10 mouse cellular contexts compared by ENCODE assay signal in the genomic region with DNA sequence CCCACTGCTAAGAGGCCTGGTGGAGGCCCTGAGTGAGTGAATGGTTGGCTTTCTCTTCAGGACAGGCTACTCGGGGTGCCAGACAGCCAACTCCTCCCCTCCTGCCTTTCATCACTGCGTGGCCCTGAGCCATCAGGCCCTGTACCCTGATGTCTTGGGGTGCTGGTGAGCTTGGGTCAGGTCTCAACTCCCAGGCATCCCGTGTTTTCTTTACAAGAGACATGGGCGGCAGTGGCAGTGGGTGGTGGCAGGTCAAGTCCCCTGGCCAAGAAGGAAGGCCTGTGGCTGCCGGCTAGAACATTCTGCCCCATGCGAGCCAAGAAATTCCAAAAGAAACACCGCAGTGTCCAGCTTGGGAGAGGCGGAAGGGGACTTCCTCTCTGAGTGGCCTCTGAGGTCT. TPM values are rescaled to one million over a fixed set of nuclear protein-coding genes. Genes with fewer than 3 reads are reported as not detected.
A peak's percentile ranks its signal among the peaks of the same experiment; 100 is the strongest.
DNase-seq lines count a peak whose midpoint lies in the region; ATAC-seq lines count a peak whose summit lies in the region.
"Had no signal": no experiment of that assay in that cellular context is flagged by ENCODE, and none has a peak within 500 bp of the region (broad histone marks: within the 10 kb centered on the region; RNA-seq: fewer than 3 reads in every experiment).

No protein-coding gene starts in this region.

- no peak overlapping the region for H3K4me2 ChIP-seq in heart, embryonic 13.5 days
- no peak overlapping the region for H3K4me2 ChIP-seq in limb, embryonic 15.5 days
- H3K4me2 ChIP-seq: embryonic facial prominence, embryonic 15.5 days had no signal

- H3K4me1 ChIP-seq in heart, embryonic 13.5 days: peaks cover 56% of the 10 kb centered on the region
- H3K4me1 ChIP-seq in limb, embryonic 15.5 days: peaks cover 71% of the 10 kb centered on the region

- H3K9ac ChIP-seq in heart, embryonic 13.5 days: no peak overlapping the region
- no peak overlapping the region for H3K9ac ChIP-seq in limb, embryonic 15.5 days
- H3K9ac ChIP-seq: embryonic facial prominence, embryonic 15.5 days had no signal

- no peaks in the 10 kb centered on the region for H3K9me3 ChIP-seq in heart, embryonic 13.5 days
- H3K9me3 ChIP-seq in limb, embryonic 15.5 days: no peaks in the 10 kb centered on the region
- H3K9me3 ChIP-seq: embryonic facial prominence, embryonic 15.5 days had no signal

- no peaks in the 10 kb centered on the region for H3K27me3 ChIP-seq in heart, embryonic 13.5 days (replicated peaks)
- H3K27me3 ChIP-seq in limb, embryonic 15.5 days: no peaks in the 10 kb centered on the region
- H3K27me3 ChIP-seq: embryonic facial prominence, embryonic 15.5 days had no signal

- DNase-seq in kidney, adult 11 months: peak; percentile 60
- no peak for DNase-seq in kidney, adult 9 months
- DNase-seq in adrenal gland, postnatal 36 days: peak; percentile 67 to 70
- no peak for DNase-seq in urinary bladder, postnatal 10 days (ENCODE audit: low spot score)
- DNase-seq in left cerebral cortex, postnatal 36 days (ENCODE audit: low spot score in 2 of 2): no peak

- intact Hi-C loops in left cerebral cortex, postnatal 36 days (cut with DNase I): no loop called here

- no peaks in the 10 kb centered on the region for H3K36me3 ChIP-seq in heart, embryonic 13.5 days
- no peaks in the 10 kb centered on the region for H3K36me3 ChIP-seq in limb, embryonic 15.5 days
- H3K36me3 ChIP-seq: embryonic facial prominence, embryonic 15.5 days had no signal

- ATAC-seq in heart, embryonic 13.5 days (ENCODE audit: extremely low read depth, insufficient number of reproducible peaks, low FRiP score, low TSS enrichment): no peak
- ATAC-seq in limb, embryonic 15.5 days (ENCODE audit: insufficient number of reproducible peaks, low FRiP score, low TSS enrichment, low read depth): no peak
- ATAC-seq in granulocyte monocyte progenitor cell, adult 5-6 weeks (replicated peaks; ENCODE audit: poor library complexity, severe bottlenecking): no peak

- H3K4me3 ChIP-seq in heart, embryonic 13.5 days: no peak overlapping the region
- no peak overlapping the region for H3K4me3 ChIP-seq in limb, embryonic 15.5 days
- H3K4me3 ChIP-seq: embryonic facial prominence, embryonic 15.5 days had no signal

- peak overlapping the region; percentile 68; the same call in 1 of the 2 replicates for H3K27ac ChIP-seq in heart, embryonic 13.5 days (replicated peaks)
- peak overlapping the region; percentile 5; the same call in 1 of the 2 replicates for H3K27ac ChIP-seq in limb, embryonic 15.5 days

- WGBS in heart, embryonic 13.5 days: 51% methylated on average over 8 of the region's 8 CpGs
- 62% methylated on average over 8 of the region's 8 CpGs for WGBS in limb, embryonic 15.5 days

RNA-seq across cellular contexts. Expression of gene Fam92b, which starts 9.2 kb away (rescaled TPM):
- total RNA-seq in adrenal gland, postnatal 36 days (2021): 1 to 10 TPM in 1 of 2 experiments, under 1 TPM in 1; 0.53 to 1.2 TPM
- not detected in 2 replicates for polyA plus RNA-seq in heart, embryonic 13.5 days (2015; fragmentation: Nextera tagmentation; extraction: Ambion mirVana)
- not detected in 2 replicates for polyA plus RNA-seq in limb, embryonic 15.5 days (2015; fragmentation: Nextera tagmentation; extraction: Ambion mirVana)
- not detected in 2 replicates for total RNA-seq in granulocyte monocyte progenitor cell, adult 5-6 weeks (2014; fragmentation: Nextera tagmentation)
- total RNA-seq in granulocyte monocyte progenitor cell, adult 5-6 weeks (2017): not detected in 2 replicates
- total RNA-seq in left cerebral cortex, postnatal 36 days (2021): under 1 TPM; 0.27 to 0.45 TPM
- polyA plus RNA-seq: liver, embryonic 16.5 days had no signal

RNA-seq across cellular contexts. Expression of gene Gse1, which starts 41.8 kb away (rescaled TPM):
- 10 to 100 TPM; 25.9 to 30.2 TPM for total RNA-seq in adrenal gland, postnatal 36 days (2021)
- 8.5 and 8.6 TPM in 2 replicates for polyA plus RNA-seq in heart, embryonic 13.5 days (2015; fragmentation: Nextera tagmentation; extraction: Ambion mirVana)
- 6.8 and 7.3 TPM in 2 replicates for polyA plus RNA-seq in limb, embryonic 15.5 days (2015; fragmentation: Nextera tagmentation; extraction: Ambion mirVana)
- total RNA-seq in granulocyte monocyte progenitor cell, adult 5-6 weeks (2014; fragmentation: Nextera tagmentation): 32.7 and 40.9 TPM in 2 replicates
- total RNA-seq in granulocyte monocyte progenitor cell, adult 5-6 weeks (2017): 6.9 and 8.4 TPM in 2 replicates
- total RNA-seq in left cerebral cortex, postnatal 36 days (2021): 10 to 100 TPM; 64.1 to 87.6 TPM

Comparison
In these comparisons a context has a peak if more than half of its experiments do, and no peak if none do; other contexts are left out.
1. DNase-seq: peak in kidney, adult 11 months (single experiment) and adrenal gland, postnatal 36 days (2 of 2); none in kidney, adult 9 months (single experiment), urinary bladder, postnatal 10 days (single experiment) and left cerebral cortex, postnatal 36 days (0 of 2).